Mouse (Mus musculus) midbrain, postnatal 0 days (tissue): ENCODE results near the gene Fhl2. TPM values are rescaled to one million over a fixed set of nuclear protein-coding genes. Genes with fewer than 3 reads are reported as not detected.

Experiments
- ATAC-seq: fragments of 200-750 bp; cut with Nextera tagmentation; 2 replicates; pipeline ENCODE4 v1.8.0; 2017; ENCODE audit warnings: moderate number of reproducible peaks, mild to moderate bottlenecking, moderate TSS enrichment, moderate library complexity; ENCODE audit not compliant: low FRiP score
- DNase-seq: peaks from one replicate; pipeline ENCODE4 v3.0.0-alpha.2; 2015; ENCODE audit warnings: low spot score
- H3K27ac ChIP-seq: fragments of 300-500 bp; sonication (generic); 2 replicates; pipeline ENCODE4 v1.5.1; 2014; ENCODE audit warnings: low read depth, mild to moderate bottlenecking, low read length, mixed read lengths
- H3K27me3 ChIP-seq: fragments of 300-500 bp; sonication (generic); 2 replicates; pipeline ENCODE4 v1.6.1; 2014; ENCODE audit warnings: low read length, control low read depth, mixed read lengths; ENCODE audit not compliant: insufficient read depth
- H3K36me3 ChIP-seq: fragments of 300-500 bp; sonication (generic); 2 replicates; pipeline ENCODE4 v1.6.1; 2014; ENCODE audit warnings: low read length, control low read depth, mixed read lengths; ENCODE audit not compliant: insufficient read depth
- H3K4me1 ChIP-seq: fragments of 300-500 bp; sonication (generic); 2 replicates; pipeline ENCODE4 v1.6.1; 2014; ENCODE audit warnings: mild to moderate bottlenecking, control low read depth, antibody characterized with exemption, low read length, mixed read lengths; ENCODE audit not compliant: insufficient read depth
- H3K4me2 ChIP-seq: fragments of 300-500 bp; sonication (generic); 2 replicates; pipeline ENCODE4 v1.6.1; 2014; ENCODE audit warnings: low read depth, mild to moderate bottlenecking, low read length, mixed read lengths; ENCODE audit not compliant: poor library complexity, severe bottlenecking
- H3K4me3 ChIP-seq: fragments of 300-500 bp; sonication (generic); 2 replicates; pipeline ENCODE4 v1.5.1; 2014; ENCODE audit warnings: low read depth, mild to moderate bottlenecking, low read length, moderate library complexity
- H3K9ac ChIP-seq: fragments of 300-500 bp; sonication (generic); replicated peaks from 2 replicates; pipeline ENCODE4 v1.6.1; 2014; ENCODE audit warnings: mild to moderate bottlenecking, low read length, moderate library complexity, mixed read lengths; ENCODE audit not compliant: poor library complexity, severe bottlenecking
- H3K9me3 ChIP-seq: fragments of 300-500 bp; sonication (generic); 2 replicates; pipeline ENCODE4 v1.6.1; 2016; ENCODE audit warnings: low read length, control low read depth
- CTCF ChIP-seq: IDR thresholded peaks from 2 replicates; pipeline ENCODE4 v1.5.1; 2016; ENCODE audit warnings: antibody characterized with exemption, mild to moderate bottlenecking
- WGBS: fragments of 180-500 bp; shearing (Covaris S2); extraction: QIAGEN DNeasy Blood & Tissue Kit; methylation state at CpG from one replicate; pipeline ENCODE4 v1.1.7; 2014; 5-methylcytosine and 5-hydroxymethylcytosine counted together
- polyA plus RNA-seq: library from polyadenylated mRNA; unstranded; fragments of >200 nt; fragmentation: Nextera tagmentation; extraction: Ambion mirVana; gene quantifications from 2 replicates; pipeline ENCODE4 v1.2.1, GENCODE M21; 2015
- total RNA-seq: library from RNA; depleted of rRNA; stranded (reverse); fragments of >200 nt; gene quantifications from 2 replicates; pipeline ENCODE4 v1.2.3, GENCODE M21; 2014; rRNA removed

The Fhl2 gene
- total and polyA plus RNA-seq, 2 experiments from 2014 or later, result 26.4 to 29.4 TPM

GRCm38 (mm10) chr1:43090418-43090817 is 106.4 kb downstream of the Fhl2 start:
- no peaks in the 10 kb centered on the region for H3K27me3 ChIP-seq
- no peak for TF ChIP-seq CTCF
- H3K4me1 ChIP-seq, result 0 out of 2 replicates have a peak, but pooled peaks cover 4% of the 10 kb centered on the region
- no peak overlapping the region for H3K4me2 ChIP-seq
- no peak overlapping the region for H3K9ac ChIP-seq
- no peak overlapping the region for H3K27ac ChIP-seq
- WGBS, result 68% methylated on average over 1 of the region's 1 CpGs
- no peak overlapping the region for H3K4me3 ChIP-seq
- DNase-seq (no peak), ATAC-seq (no peak)
- no peaks in the 10 kb centered on the region for H3K9me3 ChIP-seq
- H3K36me3 ChIP-seq, result no peaks in the 10 kb centered on the region

GRCm38 (mm10) chr1:43082946-43083345 is 113.8 kb downstream of the Fhl2 start:
- Histone ChIP-seq H3K9ac (no peak overlapping the region), H3K4me2 (no peak overlapping the region), H3K4me1 (no peaks in the 10 kb centered on the region), H3K27me3 (no peaks in the 10 kb centered on the region), H3K27ac (no peak overlapping the region), H3K36me3 (no peaks in the 10 kb centered on the region), H3K9me3 (no peaks in the 10 kb centered on the region), H3K4me3 (no peak overlapping the region)
- WGBS, result 90% methylated on average over 5 of the region's 5 CpGs
- ATAC-seq, result no peak
- no peak for DNase-seq
- TF ChIP-seq CTCF, result no peak

- Histone ChIP-seq H3K9me3 (no peaks in the 10 kb centered on the region), H3K27me3 (no peaks in the 10 kb centered on the region), H3K36me3 (peaks cover 9% of the 10 kb centered on the region), H3K4me2 (no peak overlapping the region), H3K9ac (no peak overlapping the region), H3K27ac (no peak overlapping the region), H3K4me1 (no peaks in the 10 kb centered on the region), H3K4me3 (no peak overlapping the region)
- no peak for TF ChIP-seq CTCF
- ATAC-seq, result no peak
- WGBS, result 87% methylated on average over 2 of the region's 2 CpGs
- no peak for DNase-seq
Measured at GRCm38 (mm10) chr1:43078124-43078523, 118.7 kb downstream of the Fhl2 start.

GRCm38 (mm10) chr1:43074791-43075190 is 122.0 kb downstream of the Fhl2 start:
- H3K9ac ChIP-seq, result no peak overlapping the region
- no peak for TF ChIP-seq CTCF
- no peak for DNase-seq
- 94% methylated on average over 2 of the region's 2 CpGs for WGBS
- no peaks in the 10 kb centered on the region for H3K27me3 ChIP-seq
- ATAC-seq, result no peak
- no peaks in the 10 kb centered on the region for H3K4me1 ChIP-seq
- no peak overlapping the region for H3K27ac ChIP-seq
- H3K9me3 ChIP-seq, result no peaks in the 10 kb centered on the region
- H3K4me3 ChIP-seq, result no peak overlapping the region
- no peak overlapping the region for H3K4me2 ChIP-seq
- peaks cover 17% of the 10 kb centered on the region for H3K36me3 ChIP-seq

Other genes starting within 250 kb of the Fhl2 start
- gene Gpr45, start 244.1 kb downstream of the Fhl2 start, total RNA-seq, result 18.5 and 20.4 TPM in 2 replicates
- gene Gpr45, start 244.1 kb downstream of the Fhl2 start, polyA plus RNA-seq, result 10.0 and 11.1 TPM in 2 replicates
- 45.6 and 47.2 TPM in 2 replicates for gene Tgfbrap1, start 98.3 kb downstream of the Fhl2 start, total RNA-seq
- 15.7 and 16.9 TPM in 2 replicates for gene Tgfbrap1, start 98.3 kb downstream of the Fhl2 start, polyA plus RNA-seq
- gene AI597479, start 98.3 kb downstream of the Fhl2 start, total RNA-seq, result 36.8 and 43.6 TPM in 2 replicates
- gene AI597479, start 98.3 kb downstream of the Fhl2 start, polyA plus RNA-seq, result 36.6 and 38.3 TPM in 2 replicates
- gene Nck2, start 247.6 kb upstream of the Fhl2 start, total RNA-seq, result 54.9 and 63.5 TPM in 2 replicates
- 28.3 and 30.2 TPM in 2 replicates for gene Nck2, start 247.6 kb upstream of the Fhl2 start, polyA plus RNA-seq